Mouse (Mus musculus): ENCODE data around the gene Gm17455. TPM values are rescaled to one million over a fixed set of nuclear protein-coding genes. Genes with fewer than 3 reads are reported as not detected.

Gm17455 gene
- total RNA-seq, 4 experiments from 2014 or later: not detected

DNA sequence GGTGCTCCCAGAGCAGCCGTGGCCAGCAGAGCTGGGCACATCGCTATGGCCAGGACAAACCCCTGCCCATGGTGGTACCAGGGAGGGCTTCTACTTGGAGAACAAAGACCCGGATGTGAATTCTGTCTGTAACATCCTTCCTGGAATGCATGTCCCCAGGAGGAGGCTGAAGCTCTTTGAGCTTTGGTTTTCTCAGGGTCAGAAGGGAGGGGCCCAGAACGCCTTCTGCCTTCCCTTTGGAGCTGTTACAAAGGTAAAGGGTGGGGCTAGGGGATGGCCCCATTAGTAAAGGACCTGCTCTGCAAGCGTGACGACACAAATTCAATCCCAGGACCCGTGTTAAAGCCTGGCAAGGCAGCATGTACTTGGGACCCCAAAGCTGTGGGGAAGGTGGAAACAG is 23.2 kb downstream of the Gm17455 start:
- DNase-seq: no peak

DNA sequence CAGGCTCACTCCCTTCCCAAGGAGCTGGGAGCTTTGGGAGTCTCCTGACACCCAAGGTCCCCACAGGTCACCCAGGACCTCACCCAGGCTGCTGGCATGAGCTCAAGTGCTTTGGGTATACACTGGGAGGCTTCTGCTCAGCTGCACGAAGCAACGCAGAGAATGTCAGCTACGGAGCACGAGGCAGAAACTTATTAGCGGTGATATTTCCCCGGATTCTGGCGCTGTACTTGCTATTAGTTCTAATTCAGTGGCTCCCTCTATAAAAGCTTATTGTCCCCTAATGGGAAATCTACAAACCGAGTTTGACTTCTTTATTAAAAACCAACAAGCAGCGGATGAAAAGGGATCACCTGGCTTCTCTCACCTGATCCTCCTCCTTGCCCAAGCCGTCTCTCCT is 30.5 kb downstream of the Gm17455 start:
- no peak for DNase-seq

DNA sequence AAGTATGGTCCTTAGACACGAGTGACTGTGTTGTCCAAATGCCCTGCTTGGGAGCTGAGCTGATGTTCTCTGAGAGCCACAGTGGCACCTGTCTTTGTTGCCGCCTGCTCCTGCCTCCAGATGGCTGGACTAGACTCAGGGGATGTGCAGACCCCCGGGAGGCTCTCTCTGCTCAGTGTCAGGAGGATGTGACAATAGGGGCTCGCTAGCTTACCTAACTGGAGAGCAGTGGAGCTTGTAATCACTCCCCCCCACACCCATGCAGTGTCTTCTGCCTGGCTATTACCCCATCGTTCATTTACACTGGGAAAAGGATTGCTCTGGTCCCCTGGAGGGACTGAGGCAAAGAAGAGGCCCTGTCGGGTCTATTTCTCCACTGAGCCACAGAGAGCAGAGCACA is 31.1 kb downstream of the Gm17455 start:
- DNase-seq: no peak

DNA sequence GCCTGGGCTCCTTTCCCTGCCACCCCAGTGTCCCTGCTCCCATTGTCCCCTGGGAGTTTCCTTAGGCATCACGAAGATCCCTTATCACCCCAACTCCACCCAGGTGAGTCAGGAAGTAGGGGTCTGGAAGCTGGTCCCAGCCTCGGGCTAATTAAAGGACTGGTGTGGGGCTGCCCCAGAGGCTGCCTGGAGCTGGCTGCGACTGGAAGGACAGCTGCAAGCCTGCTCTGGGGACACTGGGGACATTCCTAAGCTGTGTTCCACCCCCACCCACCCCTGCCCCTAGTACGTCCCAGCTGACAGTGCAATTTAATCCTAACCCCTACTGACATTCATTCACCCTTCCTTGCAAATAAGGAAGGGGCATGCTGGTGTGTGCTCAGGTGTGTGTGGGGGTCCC is 33.2 kb downstream of the Gm17455 start:
- no peak for DNase-seq

DNA sequence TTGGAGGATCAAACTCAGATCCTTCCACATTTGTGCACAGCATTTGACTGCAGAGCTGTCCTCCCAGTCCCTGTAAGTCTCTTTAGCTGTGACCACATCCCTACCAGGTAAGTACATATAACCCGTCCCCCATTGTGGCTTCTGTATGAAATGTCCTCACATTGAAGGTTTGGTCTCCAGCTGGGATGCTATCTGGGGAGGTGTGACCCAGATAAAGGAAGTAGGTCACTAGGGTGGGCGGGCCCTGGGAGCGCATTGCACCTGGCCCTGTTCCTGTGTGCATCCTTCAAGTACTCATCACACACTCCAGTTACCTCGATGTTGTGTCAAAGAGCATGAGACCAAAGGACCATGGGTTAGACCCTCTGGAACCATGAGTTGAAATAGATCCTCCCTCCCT is 42.8 kb downstream of the Gm17455 start:
- DNase-seq: no peak

DNA sequence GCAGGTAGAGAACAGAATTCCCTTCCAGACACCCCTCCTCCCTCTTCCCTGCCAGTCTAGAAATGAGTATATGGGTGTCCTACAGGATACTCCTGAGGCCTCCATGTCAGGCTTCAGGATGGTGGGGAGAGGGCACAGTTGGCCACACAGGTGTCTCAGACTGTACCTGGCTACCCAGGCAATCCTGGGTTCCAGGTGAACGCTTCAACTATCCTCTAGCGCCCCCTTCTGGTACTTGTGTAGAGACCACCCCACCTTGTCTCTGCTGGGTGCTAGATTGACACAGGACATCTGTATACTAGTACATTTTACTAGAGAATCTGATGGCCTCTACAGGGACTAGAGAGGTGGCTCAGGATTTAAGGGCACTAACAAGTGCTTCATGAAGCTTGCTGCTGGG is 43.6 kb downstream of the Gm17455 start:
- no peak for DNase-seq

DNA sequence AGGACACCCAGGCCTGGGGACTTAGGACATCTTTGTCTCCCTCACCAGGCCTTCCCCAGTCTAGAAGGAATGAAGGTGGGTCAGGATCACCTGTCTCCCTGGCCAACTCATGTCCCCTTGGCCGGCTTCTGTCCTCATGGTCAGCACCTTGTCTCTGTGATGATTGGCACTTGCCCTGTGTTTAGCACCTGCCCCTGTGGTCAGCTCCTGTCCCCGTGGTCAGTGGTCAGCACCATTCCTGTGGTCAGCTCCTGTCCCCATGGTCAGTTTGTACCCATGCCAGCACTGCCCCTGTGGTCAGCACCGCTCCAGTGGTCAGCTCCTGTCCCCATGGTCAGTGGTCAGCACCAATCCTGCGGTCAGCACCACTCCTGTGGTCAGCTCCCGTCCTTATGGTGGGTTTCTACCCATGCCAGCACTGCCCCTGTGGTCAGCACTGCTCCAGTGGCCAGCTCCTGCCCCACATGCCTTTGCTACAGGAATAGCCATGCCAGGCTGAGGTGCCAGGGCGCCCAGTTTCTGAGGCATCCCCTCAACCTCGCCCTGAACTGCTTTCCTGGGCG is 45.6 kb downstream of the Gm17455 start:
- peak; percentile 30 for DNase-seq

DNA sequence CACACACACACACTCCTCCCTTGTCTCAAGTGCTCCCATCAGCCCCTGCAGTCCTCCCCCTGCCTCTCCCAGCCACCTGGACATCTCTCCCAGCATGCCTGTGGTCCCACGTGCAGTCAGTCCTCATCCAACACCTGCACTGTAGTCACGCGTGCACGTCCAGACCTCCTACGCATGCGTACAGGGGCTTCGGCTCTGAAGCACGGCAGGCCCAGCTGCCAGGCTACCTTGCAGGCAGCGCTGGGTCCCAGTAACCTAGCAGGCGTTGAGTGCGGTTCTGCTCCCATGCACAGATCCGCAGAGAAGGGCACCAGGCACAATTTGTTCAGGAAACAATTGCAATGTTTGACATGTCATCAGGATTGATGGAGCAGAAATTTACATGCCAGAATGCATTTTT is 47.7 kb downstream of the Gm17455 start:
- no peak for DNase-seq

Other genes with a start within 250 kb of the Gm17455 start
- under 1 TPM; 0.70 to 1.00 (median 0.91) TPM for gene Chst3, start 180.5 kb upstream of the Gm17455 start, total RNA-seq (2022)
- 1,000 to 10,000 TPM; 1,117 to 1,520 (median 1,260) TPM for gene Psap, start 122.1 kb upstream of the Gm17455 start, total RNA-seq (2022)
- gene Vsir, start 52.9 kb upstream of the Gm17455 start, total RNA-seq (2022): 10 to 100 TPM; 14.4 to 33.1 (median 23.2) TPM

Measured in adrenal gland, adult 8-10 months (tissue).